Mouse (Mus musculus): ENCODE data around the gene Ankrd11. TPM values are rescaled to one million over a fixed set of nuclear protein-coding genes. Genes with fewer than 3 reads are reported as not detected.

The Ankrd11 gene
- total and polyA plus RNA-seq, 3 experiments, result 49.2 to 235 (median 87.7) TPM

DNA sequence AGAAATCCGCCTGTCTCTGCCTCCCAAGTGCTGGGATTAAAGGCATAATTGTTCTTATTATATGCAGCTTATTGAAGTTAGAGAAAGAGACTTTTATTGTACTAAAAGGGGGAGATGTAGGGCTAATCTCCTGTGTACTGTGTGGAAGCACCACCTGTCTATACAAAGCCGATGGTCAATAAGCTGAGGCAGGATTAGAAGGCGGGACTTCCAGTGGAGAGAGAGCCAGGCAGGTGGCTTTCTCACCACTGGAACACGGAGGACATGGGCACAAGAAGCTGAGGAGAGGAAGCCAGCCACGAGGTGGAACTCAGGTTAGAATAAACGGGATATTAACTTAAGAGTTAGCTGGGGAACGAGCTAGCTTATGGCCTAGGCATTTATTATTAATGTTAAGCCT lies 20.6 kb upstream of the Ankrd11 start, which contains the start of gene Spg7:
TSS of gene Spg7 (plus strand) at position 222 of the 400 bp plus-strand sequence.
- Histone ChIP-seq H3K36me3 (ENCODE audit: control insufficient read depth in 1 of 2, insufficient read depth in 2 of 2, low read length in 2 of 2) (peaks cover 0 to 11% of the 10 kb centered on the region in 2 experiments; a peak in 2 of 4 replicates), H3K4me3 (ENCODE audit: control insufficient read depth in 1 of 2, insufficient read depth in 1 of 2, low read depth in 2 of 2, low read length in 2 of 2) (no peak within 1 kb of the TSS), H3K9me3 (replicated peaks; ENCODE audit: insufficient read depth, low read length) (no peaks in the 10 kb centered on the region), H3K4me1 (ENCODE audit: control insufficient read depth in 1 of 2, insufficient read depth in 2 of 2, low read length in 2 of 2) (peaks cover 0 to 12% of the 10 kb centered on the region in 2 experiments; a peak in 3 of 4 replicates), H3K9ac (ENCODE audit: control insufficient read depth, low read depth, low read length, poor library complexity, severe bottlenecking) (no peak within 1 kb of the TSS), H3K79me2 (ENCODE audit: control insufficient read depth, insufficient read depth, low read length, poor library complexity) (peaks cover 30% of the 10 kb centered on the region), H3K27me3 (ENCODE audit: control insufficient read depth in 1 of 2, insufficient read depth in 2 of 2, low read length in 2 of 2) (no peaks in the 10 kb centered on the region), H3K27ac (ENCODE audit: control insufficient read depth, low read depth, low read length) (no peak within 1 kb of the TSS)
- TF ChIP-seq MEF2A (IDR thresholded peaks at IDR 0.05; ENCODE audit: extremely low read depth, insufficient replicate concordance, low read depth, low read length, poor library complexity, severe bottlenecking) (no peak), SIN3A (IDR thresholded peaks at IDR 0.05; ENCODE audit: low read length) (no peak), RAD21 (IDR thresholded peaks at IDR 0.05; ENCODE audit: low read depth, low read length) (no peak), USF1 (IDR thresholded peaks at IDR 0.05; ENCODE audit: low read depth, low read length) (no peak), ELF1 (IDR thresholded peaks at IDR 0.05; ENCODE audit: low read depth, low read length) (no peak), RCOR1 (IDR thresholded peaks at IDR 0.05; ENCODE audit: low read depth, low read length) (no peak), TBP (IDR thresholded peaks at IDR 0.05; ENCODE audit: low read depth, low read length) (no peak), TAL1 (IDR thresholded peaks at IDR 0.05; ENCODE audit: low read length) (no peak), NELFE (IDR thresholded peaks at IDR 0.05; ENCODE audit: low read depth, low read length) (no peak), POLR2AphosphoS2 (IDR thresholded peaks at IDR 0.05; ENCODE audit: low read length) (no peak), MYC (IDR thresholded peaks at IDR 0.05; ENCODE audit: low read depth, low read length) (no peak), MXI1 (IDR thresholded peaks at IDR 0.05; ENCODE audit: low read depth, low read length) (no peak), KAT2A (conservative IDR thresholded peaks at IDR 0.05; ENCODE audit: low read depth, low read length) (no peak), GABPA (IDR thresholded peaks at IDR 0.05; ENCODE audit: low read depth, low read length) (no peak), USF2 (IDR thresholded peaks at IDR 0.05; ENCODE audit: borderline replicate concordance in 1 of 2, insufficient read depth in 1 of 2, low read depth in 1 of 2, low read length in 2 of 2) (no peak), GATA1 (IDR thresholded peaks at IDR 0.05; ENCODE audit: low read depth, low read length) (no peak), TCF12 (IDR thresholded peaks at IDR 0.05; ENCODE audit: low read depth, low read length) (no peak)
- DNase-seq (ENCODE audit: low read depth, low spot score), result no peak

DNA sequence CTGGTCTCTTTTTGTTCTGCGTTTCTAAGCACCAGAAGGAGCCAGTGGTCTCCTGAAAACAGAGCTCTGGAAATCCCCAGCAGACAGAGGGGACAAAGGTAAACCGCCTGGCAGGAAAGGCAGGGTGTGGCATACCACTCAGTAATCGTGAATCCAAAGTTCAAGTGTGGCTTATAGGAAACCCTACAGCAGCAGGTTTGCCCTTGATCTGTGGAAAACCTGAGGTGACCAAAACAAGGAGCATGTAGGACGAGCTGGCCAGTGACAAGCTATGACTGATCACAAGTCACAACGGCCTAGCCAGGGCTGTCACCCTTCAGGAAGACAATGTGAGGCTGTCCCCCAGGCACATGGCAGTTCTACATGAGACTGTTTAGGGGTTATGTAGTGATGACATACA lies 9.4 kb upstream of the Ankrd11 start:
- no peak for DNase-seq (ENCODE audit: low read depth, low spot score)
- H3K4me3 ChIP-seq (ENCODE audit: control insufficient read depth in 1 of 2, insufficient read depth in 1 of 2, low read depth in 2 of 2, low read length in 2 of 2), result no peak overlapping the region
- H3K27me3 ChIP-seq (ENCODE audit: control insufficient read depth in 1 of 2, insufficient read depth in 2 of 2, low read length in 2 of 2), result no peaks in the 10 kb centered on the region
- no peak overlapping the region for H3K9ac ChIP-seq (ENCODE audit: control insufficient read depth, low read depth, low read length, poor library complexity, severe bottlenecking)
- H3K4me1 ChIP-seq (ENCODE audit: control insufficient read depth in 1 of 2, insufficient read depth in 2 of 2, low read length in 2 of 2), result no peaks in the 10 kb centered on the region
- no peaks in the 10 kb centered on the region for H3K36me3 ChIP-seq (ENCODE audit: control insufficient read depth in 1 of 2, insufficient read depth in 2 of 2, low read length in 2 of 2)
- no peaks in the 10 kb centered on the region for H3K79me2 ChIP-seq (ENCODE audit: control insufficient read depth, insufficient read depth, low read length, poor library complexity)
- no peak overlapping the region for H3K27ac ChIP-seq (ENCODE audit: control insufficient read depth, low read depth, low read length)
- H3K9me3 ChIP-seq (replicated peaks; ENCODE audit: insufficient read depth, low read length), result no peaks in the 10 kb centered on the region
- TF ChIP-seq ZC3H11A (IDR thresholded peaks at IDR 0.05; ENCODE audit: low read depth, low read length), result no peak
- TF ChIP-seq MAZ (IDR thresholded peaks at IDR 0.05; ENCODE audit: low read depth, low read length), result no peak
- no peak for TF ChIP-seq MYC (IDR thresholded peaks at IDR 0.05; ENCODE audit: low read depth, low read length)
- no peak for TF ChIP-seq POLR2A (IDR thresholded peaks at IDR 0.05; ENCODE audit: control insufficient read depth in 1 of 2, insufficient read depth in 1 of 2, low read depth in 1 of 2, low read length in 2 of 2, poor library complexity in 1 of 2)
- no peak for TF ChIP-seq ELF1 (IDR thresholded peaks at IDR 0.05; ENCODE audit: low read depth, low read length)
- no peak for TF ChIP-seq MXI1 (IDR thresholded peaks at IDR 0.05; ENCODE audit: low read depth, low read length)
- no peak for TF ChIP-seq NELFE (IDR thresholded peaks at IDR 0.05; ENCODE audit: low read depth, low read length)
- no peak for TF ChIP-seq SIN3A (IDR thresholded peaks at IDR 0.05; ENCODE audit: low read length)
- no peak for TF ChIP-seq MEF2A (IDR thresholded peaks at IDR 0.05; ENCODE audit: extremely low read depth, insufficient replicate concordance, low read depth, low read length, poor library complexity, severe bottlenecking)
- TF ChIP-seq POLR2AphosphoS2 (IDR thresholded peaks at IDR 0.05; ENCODE audit: low read length), result no peak
- TF ChIP-seq BHLHE40 (IDR thresholded peaks at IDR 0.05; ENCODE audit: borderline replicate concordance, low read depth, low read length), result no peak
- TF ChIP-seq ETS1 (IDR thresholded peaks at IDR 0.05; ENCODE audit: low read depth, low read length), result no peak
- no peak for TF ChIP-seq GATA1 (IDR thresholded peaks at IDR 0.05; ENCODE audit: low read depth, low read length)
